Mouse (Mus musculus): Measurements from ENCODE around the gene Itga5.

- no peak for TF ChIP-seq CTCF (IDR thresholded peaks at IDR 0.05; ENCODE audit: control insufficient read depth, insufficient read depth, insufficient read length)
- peak; percentile 92 for TF ChIP-seq MYOD1 (IDR thresholded peaks at IDR 0.05; ENCODE audit: control insufficient read depth, insufficient read length, low read depth)
- no peak for TF ChIP-seq FOSL1 (IDR thresholded peaks at IDR 0.05; ENCODE audit: insufficient read depth, low read length, poor library complexity, severe bottlenecking)
- TF ChIP-seq MAX (IDR thresholded peaks at IDR 0.05): peak; percentile 59
- TF ChIP-seq MYOG (IDR thresholded peaks at IDR 0.05; ENCODE audit: control insufficient read depth, extremely low read depth, insufficient read length): no peak
Measured at GRCm38 (mm10) chr15:103359122-103359510, 7.4 kb downstream of the Itga5 start.
